Mouse (Mus musculus): ENCODE results near the gene Wnk3. TPM values are rescaled to one million over a fixed set of nuclear protein-coding genes. Genes with fewer than 3 reads are reported as not detected.

The Wnk3 gene
- total RNA-seq (2023) = not detected

DNA sequence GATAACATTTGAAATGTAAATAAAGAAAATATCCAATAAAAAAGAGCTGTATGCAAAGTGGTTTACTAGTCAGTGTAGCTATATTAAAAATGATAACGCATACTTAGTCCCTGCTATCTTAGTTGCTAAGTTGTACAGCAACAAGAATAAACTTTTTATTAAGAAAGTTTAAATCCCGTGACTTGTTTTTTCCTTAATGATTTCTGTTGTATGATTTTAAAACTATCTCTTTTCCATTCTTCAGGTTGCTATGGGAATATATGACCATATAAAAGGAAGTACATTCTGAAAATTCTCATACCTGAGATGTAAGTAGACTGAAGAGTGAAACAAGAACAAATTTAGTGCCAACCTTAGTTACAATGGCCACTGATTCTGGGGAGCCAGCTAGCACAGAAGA is at the start of gene Wnk3:
Wnk3 (plus strand) TSS at position 301 of the 400 bp plus-strand sequence.

DNA sequence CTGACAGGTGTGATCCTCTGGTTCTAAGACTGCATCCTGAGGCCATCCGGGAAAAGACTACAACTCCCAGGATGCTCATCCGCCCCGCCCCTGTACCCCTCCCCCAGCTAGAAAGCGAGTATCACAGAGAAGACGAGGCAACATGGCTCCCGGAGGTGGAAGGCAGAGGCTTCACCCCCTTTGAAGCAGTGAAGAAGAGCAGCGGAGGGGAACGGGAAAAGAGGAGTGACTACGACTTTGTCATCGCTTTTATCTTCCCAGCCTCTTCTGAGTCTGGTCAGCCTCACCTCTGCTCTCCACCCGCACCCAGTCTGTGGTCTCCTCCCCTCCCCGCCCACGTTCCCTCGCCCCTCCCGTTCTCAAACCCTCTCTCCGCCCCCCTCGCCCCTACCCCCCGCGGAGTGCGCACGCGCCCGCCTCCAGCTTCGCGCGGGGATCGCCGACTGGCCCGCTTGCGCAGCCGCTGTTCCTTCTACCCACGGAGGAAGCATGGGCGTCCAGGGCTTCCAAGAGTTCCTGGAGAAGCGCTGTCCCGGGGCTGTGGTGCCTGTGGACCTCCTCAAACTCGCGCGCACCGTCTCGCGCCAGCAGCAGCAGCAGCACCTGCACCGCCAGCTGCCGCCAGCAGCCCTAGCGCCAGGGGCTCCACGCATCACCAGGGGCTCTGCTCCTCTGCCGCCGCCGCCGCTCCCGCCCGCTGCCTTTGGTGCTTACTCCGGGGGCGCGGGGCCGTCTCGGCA is 146.1 kb downstream of the Wnk3 start, which contains the start of gene Fam120c:
Fam120c (plus strand) TSS at position 415 of the 740 bp plus-strand sequence.

Other genes starting within 250 kb of the Wnk3 start
- 10 to 100 TPM; 17.1 to 23.2 TPM for gene Gnl3l, start 180.8 kb upstream of the Wnk3 start, total RNA-seq (2023)
- under 1 TPM; 0.21 to 0.34 TPM for gene Fgd1, start 151.9 kb upstream of the Wnk3 start, total RNA-seq (2023)
- 10 to 100 TPM; 10.5 to 15.3 TPM for gene Tsr2, start 101.5 kb upstream of the Wnk3 start, total RNA-seq (2023)
- 1 to 10 TPM; 3.4 to 3.9 TPM for gene Fam120c, start 146.1 kb downstream of the Wnk3 start, total RNA-seq (2023)

All from monocyte, adult 59 days (primary cell).